Mouse (Mus musculus) adrenal gland, postnatal 36 days (tissue): Measurements from ENCODE around the gene Enpp1. TPM values are rescaled to one million over a fixed set of nuclear protein-coding genes. Genes with fewer than 3 reads are reported as not detected.

ENCODE experiments used
- DNase-seq, 2 experiments: peaks; one replicate each; pipeline ENCODE4 v3.0.0; 2021; ENCODE audit warnings: mixed read lengths in 1 of 2
- total RNA-seq, 2 experiments: library from RNA; stranded (reverse); gene quantifications; 2 replicates each; pipeline ENCODE4 v1.2.3; 2021

Enpp1 gene
- total RNA-seq, 2 experiments from 2014 or later = 2.7 to 3.8 TPM

- no peak for DNase-seq
These were observed 115.1 kb downstream of the Enpp1 start for GRCm38 (mm10) chr10:24596869-24597339.

- DNase-seq = peak; percentile 30 to 47
These were observed 115.7 kb downstream of the Enpp1 start for GRCm38 (mm10) chr10:24596003-24596868.

GRCm38 (mm10) chr10:24595250-24596002 is 116.5 kb downstream of the Enpp1 start, which contains the start of gene Ccn2:
Gene Ccn2, plus strand, starts transcription at chr10:24595442.
- peak; percentile 67 to 73 for DNase-seq

GRCm38 (mm10) chr10:24593556-24593955 is 118.4 kb downstream of the Enpp1 start:
- DNase-seq = no peak

GRCm38 (mm10) chr10:24592969-24593368 is 119.0 kb downstream of the Enpp1 start:
- DNase-seq = no peak

GRCm38 (mm10) chr10:24592318-24592717 is 119.6 kb downstream of the Enpp1 start:
- no peak for DNase-seq

- DNase-seq = no peak
These were observed 120.2 kb downstream of the Enpp1 start for GRCm38 (mm10) chr10:24591741-24592140.

- peak; percentile 86 to 87 for DNase-seq
These were observed 120.8 kb downstream of the Enpp1 start for GRCm38 (mm10) chr10:24591136-24591535.

- no peak for DNase-seq
These were observed 121.4 kb downstream of the Enpp1 start for GRCm38 (mm10) chr10:24590546-24590945.

GRCm38 (mm10) chr10:24589238-24589637 is 122.7 kb downstream of the Enpp1 start:
- DNase-seq = no peak

GRCm38 (mm10) chr10:24588824-24589223 is 123.1 kb downstream of the Enpp1 start:
- no peak for DNase-seq

Other genes starting within 250 kb of the Enpp1 start
- 10 to 100 TPM; 53.2 to 57.8 TPM for gene Ccn2, start 116.7 kb downstream of the Enpp1 start, total RNA-seq
- 1 to 10 TPM; 1.3 to 1.8 TPM for gene Enpp3, start 130.7 kb upstream of the Enpp1 start, total RNA-seq
- 10 to 100 TPM; 24.1 to 26.4 TPM for gene Med23, start 157.8 kb upstream of the Enpp1 start, total RNA-seq
- under 1 TPM in 1 of 2 experiments, not detected in 1; 0.70 TPM for gene Arg1, start 215.3 kb upstream of the Enpp1 start, total RNA-seq